Comparison of ENCODE assay signal across 8 mouse cellular contexts in genomic region chr8:109863398-109863797, GRCm38 (mm10). TPM values are rescaled to one million over a fixed set of nuclear protein-coding genes. Genes with fewer than 3 reads are reported as not detected.
DNase-seq lines count a peak whose midpoint lies in the region; ATAC-seq and TF ChIP-seq lines count a peak whose summit lies in the region.

No protein-coding gene starts in this region.

- ATAC-seq in forebrain, embryonic 13.5 days: no peak

- no peaks in the 10 kb centered on the region for H3K9me3 ChIP-seq in forebrain, embryonic 13.5 days (replicated peaks)

- no peak overlapping the region for H3K27ac ChIP-seq in forebrain, embryonic 13.5 days

- no peak for TF ChIP-seq CTCF in lung, adult 2 months (IDR thresholded peaks at IDR 0.05; ENCODE audit: insufficient read depth, low read length)

- no peaks in the 10 kb centered on the region for H3K27me3 ChIP-seq in forebrain, embryonic 13.5 days

- H3K4me2 ChIP-seq in forebrain, embryonic 13.5 days: no peak overlapping the region

- H3K4me3 ChIP-seq in lung, adult 2 months (replicated peaks; ENCODE audit: extremely low read depth, low read depth, low read length): no peak overlapping the region
- no peak overlapping the region for H3K4me3 ChIP-seq in forebrain, embryonic 13.5 days

- peaks cover 41% of the 10 kb centered on the region for H3K36me3 ChIP-seq in forebrain, embryonic 13.5 days (ENCODE audit: poor library complexity, severe bottlenecking)

- peak; percentile 65 for DNase-seq in 416B (ENCODE audit: low read depth)
- peak; percentile 11 for DNase-seq in NIH3T3 (ENCODE audit: low read depth)
- peak; percentile 22 for DNase-seq in heart, postnatal 4 days
- DNase-seq in lung, adult 2 months: peak; percentile 15
- DNase-seq in spleen, postnatal 4 days (ENCODE audit: low spot score in 2 of 2): peak; percentile 76 to 79
- no peak for DNase-seq in frontal cortex, postnatal 25 days (ENCODE audit: low spot score in 2 of 2)
- no peak for DNase-seq in urinary bladder, postnatal 10 days (ENCODE audit: low spot score)

- H3K9ac ChIP-seq in forebrain, embryonic 13.5 days: no peak overlapping the region

- H3K4me1 ChIP-seq in lung, adult 2 months (ENCODE audit: control insufficient read depth, insufficient read depth, low read length): peaks cover 2% of the 10 kb centered on the region; the same call in 1 of the 2 replicates
- H3K4me1 ChIP-seq in forebrain, embryonic 13.5 days: peaks cover 4% of the 10 kb centered on the region; the same call in 1 of the 2 replicates

- 24% methylated on average over 2 of the region's 2 CpGs for WGBS in lung, adult 2 months
- WGBS in forebrain, embryonic 13.5 days: 87% methylated on average over 2 of the region's 2 CpGs

- TF ChIP-seq POLR2A in lung, adult 2 months (IDR thresholded peaks at IDR 0.05; ENCODE audit: borderline replicate concordance, extremely low read depth, low read depth, low read length): no peak

RNA-seq across cellular contexts. Expression of gene Phlpp2, which starts 4.9 kb away (rescaled TPM):
- total RNA-seq in heart, postnatal 4 days (2021): 1 to 10 TPM; 6.0 to 6.5 TPM
- polyA plus RNA-seq in lung, adult 2 months (2012; rRNA removed): 4.4 and 6.6 TPM in 2 replicates
- 3.1 and 3.4 TPM in 2 replicates for polyA plus RNA-seq in forebrain, embryonic 13.5 days (2015; fragmentation: Nextera tagmentation; extraction: Ambion mirVana)

Comparison
In these comparisons a context has a peak if more than half of its experiments do, and no peak if none do; other contexts are left out.
1. DNase-seq: peak in 416B (single experiment), NIH3T3 (single experiment), heart, postnatal 4 days (single experiment), lung, adult 2 months (single experiment) and spleen, postnatal 4 days (2 of 2); none in frontal cortex, postnatal 25 days (0 of 2) and urinary bladder, postnatal 10 days (single experiment).